Mouse (Mus musculus) ES-E14 (cell line): ENCODE data around the gene Ctdnep1. TPM values are rescaled to one million over a fixed set of nuclear protein-coding genes. Genes with fewer than 3 reads are reported as not detected.

ENCODE experiments used
- DNase-seq: peaks from one replicate; pipeline ENCODE4 v3.0.0-alpha.2; 2013; ENCODE audit warnings: low read depth, low spot score
- H3K27ac ChIP-seq: 2 replicates; pipeline ENCODE4 v1.5.1; 2012; ENCODE audit warnings: low read depth, mild to moderate bottlenecking, low read length, moderate library complexity, mixed read lengths; ENCODE audit not compliant: poor library complexity, insufficient read depth, severe bottlenecking
- H3K36me3 ChIP-seq: 2 replicates; pipeline ENCODE4 v1.6.1; 2012; ENCODE audit warnings: mild to moderate bottlenecking, low read length, moderate library complexity, mixed read lengths; ENCODE audit not compliant: control insufficient read depth, poor library complexity, insufficient read depth, severe bottlenecking
- H3K4me1 ChIP-seq, 2 experiments: fragments of 150-350 bp in 1 of 2; sonication (generic) in 1 of 2; 2 replicates each; pipeline ENCODE4 v1.6.1; 2012; ENCODE audit warnings: low read length in 2 of 2, mild to moderate bottlenecking in 1 of 2, mixed read lengths in 1 of 2; ENCODE audit not compliant: control insufficient read depth in 2 of 2, insufficient read depth in 2 of 2, poor library complexity in 1 of 2
- H3K4me3 ChIP-seq, 2 experiments: fragments of 150-350 bp in 1 of 2; sonication (generic) in 1 of 2; 2 replicates each; pipeline ENCODE4 v1.5.1; 2012; ENCODE audit warnings: low read length in 2 of 2, low read depth in 1 of 2, mild to moderate bottlenecking in 1 of 2, mixed read lengths in 1 of 2; ENCODE audit not compliant: insufficient read depth in 1 of 2, poor library complexity in 1 of 2, severe bottlenecking in 1 of 2
- H3K9ac ChIP-seq: 2 replicates; pipeline ENCODE4 v1.6.1; 2012; ENCODE audit warnings: low read depth, mild to moderate bottlenecking, low read length, mixed read lengths; ENCODE audit not compliant: poor library complexity, insufficient read depth, severe bottlenecking
- H3K9me3 ChIP-seq: fragments of 150-350 bp; sonication (generic); 2 replicates; pipeline ENCODE4 v1.6.1; 2012; ENCODE audit warnings: low read depth, mild to moderate bottlenecking, low read length; ENCODE audit not compliant: control insufficient read depth, insufficient read depth
- CHD2 ChIP-seq: IDR thresholded peaks from 2 replicates; pipeline ENCODE4 v1.6.1; 2014; ENCODE audit warnings: mild to moderate bottlenecking, low read depth, low read length, inconsistent platforms
- HCFC1 ChIP-seq: IDR thresholded peaks from 2 replicates; pipeline ENCODE4 v1.6.1; 2012; ENCODE audit warnings: low read length, inconsistent platforms, borderline replicate concordance; ENCODE audit not compliant: insufficient read depth
- MAFK ChIP-seq: IDR thresholded peaks from 2 replicates; pipeline ENCODE4 v1.6.1; 2014; ENCODE audit warnings: mild to moderate bottlenecking, low read depth, low read length, inconsistent platforms; ENCODE audit not compliant: insufficient read depth
- ZC3H11A ChIP-seq: IDR thresholded peaks from 2 replicates; pipeline ENCODE4 v1.6.1; 2012; ENCODE audit warnings: low read depth, mild to moderate bottlenecking, inconsistent platforms, low read length, borderline replicate concordance
- ZNF384 ChIP-seq: IDR thresholded peaks from 2 replicates; pipeline ENCODE4 v1.6.1; 2012; ENCODE audit warnings: low read depth, low read length, inconsistent platforms
- in situ Hi-C, 2 experiments: fragments of 600-800 bp; cut with MboI; formaldehyde crosslinking; loops; one replicate each; pipeline ENCODE4 v1.15.1; 2025; ENCODE audit warnings: low sequenced_read_pairs in 2 of 2, inconsistent platforms in 1 of 2; ENCODE audit not compliant: unreplicated experiment in 2 of 2
- total RNA-seq: library from RNA; depleted of rRNA; stranded (reverse); fragments of 300-350 nt; gene quantifications from 2 replicates; pipeline ENCODE4 v1.2.3, GENCODE M21; 2012; rRNA removed

Ctdnep1 gene
- total RNA-seq: 33.3 and 41.2 TPM in 2 replicates

DNA sequence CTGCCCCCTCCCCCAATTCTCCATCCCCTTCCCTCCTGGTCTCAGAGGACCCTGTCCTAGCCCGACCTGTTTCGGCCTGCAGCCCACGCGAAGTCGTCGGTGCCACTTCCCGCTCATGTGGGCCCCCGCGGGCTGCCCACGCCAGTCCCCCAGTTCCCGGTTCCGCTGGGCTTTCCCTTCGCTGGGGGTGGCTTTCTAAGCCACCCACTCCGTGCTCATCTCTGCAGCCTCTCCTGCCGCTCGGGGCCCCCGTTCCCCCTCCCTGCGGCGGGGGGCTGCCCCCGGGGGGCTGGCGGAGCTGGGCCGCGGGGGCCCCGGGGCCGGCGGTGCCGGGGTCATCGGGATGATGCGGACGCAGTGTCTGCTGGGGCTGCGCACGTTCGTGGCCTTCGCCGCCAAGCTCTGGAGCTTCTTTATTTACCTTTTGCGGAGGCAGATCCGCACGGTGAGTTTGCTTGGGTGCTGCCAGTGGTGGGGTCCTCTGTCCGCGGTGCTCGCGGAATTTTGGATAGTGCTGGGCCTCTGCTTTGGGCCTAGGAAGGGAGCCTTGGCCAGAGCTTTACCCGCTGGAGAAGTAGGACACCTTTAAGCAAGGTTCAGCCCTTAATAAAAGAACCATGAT lies at the start of gene Ctdnep1:
TSS of gene Ctdnep1 (plus strand) at position 16 of the 622 bp plus-strand sequence.
- no peak for TF ChIP-seq HCFC1
- no peak for TF ChIP-seq MAFK
- no peak for TF ChIP-seq ZC3H11A
- no peak for TF ChIP-seq CHD2
- TF ChIP-seq ZNF384: no peak
- in situ Hi-C loops: no loop called here
- Histone ChIP-seq H3K4me3 (peak within 1 kb of the TSS; percentile 91 to 96), H3K36me3 (peaks cover 18% of the 10 kb centered on the region), H3K9ac (peak within 1 kb of the TSS; percentile 99), H3K4me1 (peaks cover 0 to 2% of the 10 kb centered on the region in 2 experiments; a peak in 1 of 4 replicates), H3K9me3 (no peaks in the 10 kb centered on the region), H3K27ac (peak within 1 kb of the TSS; percentile 99)
- DNase-seq: no peak

DNA sequence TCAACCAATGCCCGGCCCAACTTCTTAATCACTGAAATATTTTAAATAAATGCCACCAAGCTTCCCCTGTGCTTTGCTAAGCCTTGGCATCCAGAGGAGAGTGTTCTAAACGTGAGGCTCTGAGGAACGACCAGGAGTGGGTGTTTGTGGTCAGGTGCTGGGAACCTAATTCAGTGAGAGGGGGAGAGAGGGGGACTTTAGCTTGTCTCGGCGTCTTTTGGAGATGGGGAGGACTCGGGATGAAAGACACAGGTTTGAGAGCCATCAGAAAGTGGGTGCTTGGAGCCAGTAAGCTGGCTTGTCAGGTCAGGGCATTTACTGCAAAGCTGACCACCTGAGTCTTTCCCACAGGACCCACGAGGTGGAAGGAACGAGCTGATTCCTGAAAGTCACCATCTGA lies 49.2 kb upstream of the Ctdnep1 start:
- in situ Hi-C loops: loop anchor here in 1 of 2 experiments (10.0 kb wide), 1 partner anchor 283 kb away; the partner anchor contains the start of gene Slc16a11
- Histone ChIP-seq H3K36me3 (no peaks in the 10 kb centered on the region), H3K27ac (no peak overlapping the region), H3K9me3 (no peaks in the 10 kb centered on the region), H3K9ac (no peak overlapping the region), H3K4me3 (no peak overlapping the region), H3K4me1 (peaks cover 0 to 4% of the 10 kb centered on the region in 2 experiments; a peak in 2 of 4 replicates)
- no peak for TF ChIP-seq ZNF384
- TF ChIP-seq HCFC1: no peak
- no peak for TF ChIP-seq ZC3H11A
- no peak for TF ChIP-seq MAFK
- TF ChIP-seq CHD2: no peak
- DNase-seq: no peak

DNA sequence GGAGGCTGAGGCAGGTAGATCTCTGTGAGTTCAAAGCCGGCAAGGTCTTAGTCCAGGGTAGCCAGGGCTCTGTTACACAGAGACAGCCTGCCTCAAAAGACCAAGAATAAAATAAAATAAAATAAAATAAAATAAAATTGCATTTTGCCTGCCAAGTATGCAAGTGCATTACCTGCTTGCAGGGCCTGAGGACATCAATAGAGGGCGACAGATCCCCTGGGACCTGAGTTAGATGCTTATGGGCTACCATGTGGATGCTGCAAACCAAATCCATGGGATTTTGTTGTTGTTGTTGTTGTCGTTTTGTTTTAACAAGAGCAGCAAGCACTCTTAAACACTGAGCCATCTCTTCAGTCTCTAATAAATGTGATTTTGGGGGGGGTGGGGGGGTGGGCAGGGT lies 48.7 kb upstream of the Ctdnep1 start:
- in situ Hi-C loops: loop anchor here in 1 of 2 experiments (10.0 kb wide), 1 partner anchor 283 kb away; the partner anchor contains the start of gene Slc16a11
- Histone ChIP-seq H3K4me3 (no peak overlapping the region), H3K9ac (no peak overlapping the region), H3K4me1 (peaks cover 0 to 7% of the 10 kb centered on the region in 2 experiments; a peak in 2 of 4 replicates), H3K36me3 (no peaks in the 10 kb centered on the region), H3K27ac (no peak overlapping the region), H3K9me3 (no peaks in the 10 kb centered on the region)
- no peak for DNase-seq
- TF ChIP-seq CHD2: no peak
- TF ChIP-seq HCFC1: no peak
- no peak for TF ChIP-seq MAFK
- no peak for TF ChIP-seq ZNF384
- no peak for TF ChIP-seq ZC3H11A

DNA sequence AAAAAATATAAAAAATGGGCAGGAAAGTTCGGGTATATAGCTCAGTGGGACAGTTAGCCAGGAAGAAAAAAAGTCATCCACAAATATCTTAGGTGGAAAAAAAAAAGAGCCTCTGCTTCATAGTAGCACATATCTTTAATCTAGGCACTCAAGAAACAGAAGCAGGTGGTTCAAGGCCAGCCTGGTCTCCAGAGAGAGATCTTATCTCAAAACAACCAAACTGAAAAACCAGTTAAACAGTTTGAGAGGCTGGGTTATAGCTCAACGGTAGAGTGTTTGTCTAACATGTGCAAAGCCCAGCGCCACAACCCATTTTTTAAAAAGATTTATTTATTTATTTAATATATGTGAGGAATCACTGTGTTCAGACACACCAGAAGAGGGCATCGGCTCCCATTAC lies 47.9 kb upstream of the Ctdnep1 start:
- DNase-seq: no peak
- no peaks in the 10 kb centered on the region for H3K36me3 ChIP-seq
- no peak overlapping the region for H3K4me3 ChIP-seq
- no peaks in the 10 kb centered on the region for H3K9me3 ChIP-seq
- TF ChIP-seq MAFK (no peak), CHD2 (no peak), ZC3H11A (no peak), ZNF384 (no peak), HCFC1 (no peak)
- peaks cover 0 to 10% of the 10 kb centered on the region in 2 experiments; a peak in 2 of 4 replicates for H3K4me1 ChIP-seq
- in situ Hi-C loops: loop anchor here in 1 of 2 experiments (10.0 kb wide), 1 partner anchor 282 kb away; the partner anchor contains the start of gene Slc16a11
- H3K9ac ChIP-seq: no peak overlapping the region
- no peak overlapping the region for H3K27ac ChIP-seq

DNA sequence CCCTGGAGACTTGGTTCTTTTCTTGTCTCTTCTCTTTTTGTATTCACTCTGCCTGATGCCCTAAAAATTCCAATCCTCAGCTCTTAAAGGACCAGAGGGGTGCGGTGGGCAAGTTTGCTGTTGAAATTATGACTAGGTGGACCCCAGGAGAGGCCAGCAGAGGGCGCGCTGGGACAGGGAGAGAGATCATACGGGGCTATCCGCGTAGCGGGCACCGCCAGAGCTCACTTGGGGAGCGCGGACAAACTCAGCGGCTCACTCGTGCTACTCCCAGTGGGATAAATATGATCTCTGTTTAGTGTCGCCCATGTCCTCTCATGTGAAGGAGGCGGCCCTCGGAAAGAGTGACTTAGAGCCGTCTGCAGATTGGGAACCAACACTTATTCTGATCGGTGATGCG lies 46.8 kb upstream of the Ctdnep1 start:
- no peaks in the 10 kb centered on the region for H3K9me3 ChIP-seq
- no peaks in the 10 kb centered on the region for H3K36me3 ChIP-seq
- in situ Hi-C loops: loop anchor here in 1 of 2 experiments (10.0 kb wide), 1 partner anchor 281 kb away; the partner anchor contains the start of gene Slc16a11
- H3K9ac ChIP-seq: peak overlapping the region; percentile 44; the same call in 1 of the 2 replicates
- peaks cover 0 to 21% of the 10 kb centered on the region in 2 experiments; a peak in 2 of 4 replicates for H3K4me1 ChIP-seq
- TF ChIP-seq ZC3H11A: peak; percentile 87
- TF ChIP-seq HCFC1: 0 out of 2 replicates have a peak, but pooled peaks have one; percentile 36
- no peak for TF ChIP-seq MAFK
- no peak overlapping the region for H3K27ac ChIP-seq
- peak overlapping the region in 1 of 2 experiments; percentile 43; a peak in 3 of 4 replicates for H3K4me3 ChIP-seq
- peak; percentile 91 for DNase-seq
